ENCODE assay signal across 18 mouse cellular contexts in genomic region chr7:132369784-132370183, GRCm38 (mm10).
"Had no signal": no experiment of that assay in that cellular context is flagged by ENCODE, and none has a peak within 500 bp of the region (broad histone marks: within the 10 kb centered on the region; RNA-seq: fewer than 3 reads in every experiment).

No protein-coding gene starts in this region.

- H3K4me3 ChIP-seq: layer of hippocampus, adult 2 months; left cerebral cortex, adult 2 months; liver, embryonic 13.5 days; midbrain, embryonic 13.5 days; myocyte; neural tube, embryonic 13.5 days had no signal

- H3K9ac ChIP-seq: liver, embryonic 13.5 days; midbrain, embryonic 13.5 days; neural tube, embryonic 13.5 days had no signal

- H3K27me3 ChIP-seq: midbrain, embryonic 13.5 days; neural tube, embryonic 13.5 days had no signal

- H3K9me3 ChIP-seq: liver, embryonic 13.5 days; midbrain, embryonic 13.5 days; neural tube, embryonic 13.5 days had no signal

- H3K4me2 ChIP-seq: liver, embryonic 13.5 days; midbrain, embryonic 13.5 days; neural tube, embryonic 13.5 days had no signal

- DNase-seq: kidney, adult 18-20 months; kidney, adult 9 months; kidney, postnatal 14 days; kidney, postnatal 4 days; layer of hippocampus, adult 9-11 months; layer of hippocampus, postnatal 36 days; liver, embryonic 13.5 days; lung, adult 2 months; lung, postnatal 14 days; lung, postnatal 4 days; thymus, adult 18-20 months; thymus, postnatal 36 days had no signal

- ATAC-seq: midbrain, embryonic 13.5 days; midbrain, embryonic 16.5 days had no signal

- H3K27ac ChIP-seq: layer of hippocampus, adult 2 months; left cerebral cortex, adult 2 months; liver, embryonic 13.5 days; midbrain, embryonic 13.5 days; neural tube, embryonic 13.5 days had no signal

- H3K36me3 ChIP-seq: liver, embryonic 13.5 days; midbrain, embryonic 13.5 days; neural tube, embryonic 13.5 days had no signal
